12 mouse cellular contexts compared by ENCODE assay signal in genomic region chr3:150820039-150820438, GRCm38 (mm10).
DNase-seq lines count a peak whose midpoint lies in the region; ATAC-seq lines count a peak whose summit lies in the region.
"Had no signal": no experiment of that assay in that cellular context is flagged by ENCODE, and none has a peak within 500 bp of the region (broad histone marks: within the 10 kb centered on the region; RNA-seq: fewer than 3 reads in every experiment).

No protein-coding gene starts in this region.

- no peak overlapping the region for H3K4me3 ChIP-seq in embryonic facial prominence, embryonic 14.5 days (ENCODE audit: low read depth, low read length)
- H3K4me3 ChIP-seq in embryonic facial prominence, embryonic 10.5 days, result no peak overlapping the region
- H3K4me3 ChIP-seq: embryonic facial prominence, embryonic 15.5 days; liver, embryonic 15.5 days had no signal

- ATAC-seq in embryonic facial prominence, embryonic 14.5 days (ENCODE audit: low read depth), result no peak
- no peak for ATAC-seq in activated CD4-positive, CD25-positive, alpha-beta regulatory T cell, adult 4 months
- ATAC-seq: Patski had no signal

- WGBS in embryonic facial prominence, embryonic 14.5 days, result 67% methylated on average over 5 of the region's 5 CpGs
- 92% methylated on average over 5 of the region's 5 CpGs for WGBS in embryonic facial prominence, embryonic 10.5 days

- H3K27ac ChIP-seq in embryonic facial prominence, embryonic 14.5 days (replicated peaks; ENCODE audit: low read depth, low read length), result no peak overlapping the region
- H3K27ac ChIP-seq in embryonic facial prominence, embryonic 10.5 days (replicated peaks), result no peak overlapping the region
- H3K27ac ChIP-seq: embryonic facial prominence, embryonic 15.5 days; liver, embryonic 15.5 days had no signal

- H3K36me3 ChIP-seq in embryonic facial prominence, embryonic 14.5 days (ENCODE audit: control insufficient read depth, insufficient read depth, low read length), result no peaks in the 10 kb centered on the region
- H3K36me3 ChIP-seq in embryonic facial prominence, embryonic 10.5 days (replicated peaks), result no peaks in the 10 kb centered on the region
- H3K36me3 ChIP-seq: embryonic facial prominence, embryonic 15.5 days; liver, embryonic 15.5 days had no signal

- H3K4me1 ChIP-seq in embryonic facial prominence, embryonic 14.5 days (ENCODE audit: control insufficient read depth, insufficient read depth, low read length), result no peaks in the 10 kb centered on the region
- no peaks in the 10 kb centered on the region for H3K4me1 ChIP-seq in embryonic facial prominence, embryonic 10.5 days
- H3K4me1 ChIP-seq: embryonic facial prominence, embryonic 15.5 days; liver, embryonic 15.5 days had no signal

- H3K9me3 ChIP-seq in embryonic facial prominence, embryonic 14.5 days (ENCODE audit: control insufficient read depth, low read length), result no peaks in the 10 kb centered on the region
- no peaks in the 10 kb centered on the region for H3K9me3 ChIP-seq in embryonic facial prominence, embryonic 10.5 days
- H3K9me3 ChIP-seq: embryonic facial prominence, embryonic 15.5 days; liver, embryonic 15.5 days had no signal

- DNase-seq in embryonic facial prominence, embryonic 14.5 days (ENCODE audit: low spot score), result peak; percentile 23
- no peak for DNase-seq in embryonic facial prominence, embryonic 10.5 days (ENCODE audit: low spot score)
- DNase-seq in 3T3-L1 (ENCODE audit: low read depth, low spot score) (peak; percentile 38), liver (no peak)
- peak; percentile 27 to 66 for DNase-seq in cerebellum, postnatal 25 days
- peak; percentile 10 to 66 for DNase-seq in layer of hippocampus, postnatal 14 days (ENCODE audit: low spot score in 2 of 2)
- no peak for DNase-seq in lung, adult 18-20 months

- no peak overlapping the region for H3K9ac ChIP-seq in embryonic facial prominence, embryonic 14.5 days (ENCODE audit: low read depth, low read length)
- H3K9ac ChIP-seq: embryonic facial prominence, embryonic 15.5 days; liver, embryonic 15.5 days had no signal

- no peaks in the 10 kb centered on the region for H3K27me3 ChIP-seq in embryonic facial prominence, embryonic 14.5 days (replicated peaks; ENCODE audit: control insufficient read depth, insufficient read depth, low read length)
- no peaks in the 10 kb centered on the region for H3K27me3 ChIP-seq in embryonic facial prominence, embryonic 10.5 days (replicated peaks; ENCODE audit: low read depth, poor library complexity, severe bottlenecking)
- H3K27me3 ChIP-seq: embryonic facial prominence, embryonic 15.5 days; liver, embryonic 15.5 days; Patski had no signal

- H3K4me2 ChIP-seq in embryonic facial prominence, embryonic 14.5 days (ENCODE audit: low read depth, low read length), result no peak overlapping the region
- H3K4me2 ChIP-seq: embryonic facial prominence, embryonic 15.5 days; liver, embryonic 15.5 days; midbrain, embryonic 11.5 days had no signal

Comparison
In these comparisons a context has a peak if more than half of its experiments do, and no peak if none do; other contexts are left out.
1. DNase-seq: peak in embryonic facial prominence, embryonic 14.5 days (single experiment), 3T3-L1 (single experiment), cerebellum, postnatal 25 days (2 of 2) and layer of hippocampus, postnatal 14 days (2 of 2); none in embryonic facial prominence, embryonic 10.5 days (single experiment), liver (single experiment) and lung, adult 18-20 months (0 of 2).